Mouse (Mus musculus): Measurements from ENCODE around the gene Tec. TPM values are rescaled to one million over a fixed set of nuclear protein-coding genes. Genes with fewer than 3 reads are reported as not detected.

Tec gene
- polyA plus RNA-seq, 1 experiment from 2014 or later, result 5.1 TPM

Other genes starting within 250 kb of the Tec start
- not detected in 2 replicates for gene Cnga1, start 224.2 kb downstream of the Tec start, polyA plus RNA-seq (2015; fragmentation: Nextera tagmentation; extraction: Ambion mirVana)
- gene Nipal1, start 220.7 kb downstream of the Tec start, polyA plus RNA-seq (2015; fragmentation: Nextera tagmentation; extraction: Ambion mirVana), result 0.79 and 1.5 TPM in 2 replicates
- 0.07 TPM in 1 of 2 replicates, not detected in the other for gene Txk, start 115.7 kb downstream of the Tec start, polyA plus RNA-seq (2015; fragmentation: Nextera tagmentation; extraction: Ambion mirVana)
- gene Slain2, start 45.8 kb upstream of the Tec start, polyA plus RNA-seq (2015; fragmentation: Nextera tagmentation; extraction: Ambion mirVana), result 17.5 and 18.1 TPM in 2 replicates
- not detected in 2 replicates for gene Gm10135, start 106.2 kb upstream of the Tec start, polyA plus RNA-seq (2015; fragmentation: Nextera tagmentation; extraction: Ambion mirVana)
- 19.4 and 28.6 TPM in 2 replicates for gene Slc10a4, start 138.4 kb upstream of the Tec start, polyA plus RNA-seq (2015; fragmentation: Nextera tagmentation; extraction: Ambion mirVana)